Mouse (Mus musculus): ENCODE data around the gene Emp3.

GRCm38 (mm10) chr7:45909145-45909544, 12.1 kb downstream of the Emp3 start:
- TF ChIP-seq MAX (IDR thresholded peaks at IDR 0.05; ENCODE audit: low read depth) = no peak
- no peak for TF ChIP-seq POLR2A (IDR thresholded peaks at IDR 0.05; ENCODE audit: insufficient read length, low read depth)
- TF ChIP-seq MYOG (IDR thresholded peaks at IDR 0.05; ENCODE audit: control insufficient read depth in 1 of 3, insufficient read depth in 1 of 3, insufficient read length in 2 of 3, low read depth in 2 of 3) = no peak
- TF ChIP-seq TCF3 (IDR thresholded peaks at IDR 0.05; ENCODE audit: insufficient read length, low read depth) = no peak
- TF ChIP-seq E2F4 (IDR thresholded peaks at IDR 0.05; ENCODE audit: insufficient read depth) = no peak
- TF ChIP-seq CEBPB (IDR thresholded peaks at IDR 0.05; ENCODE audit: insufficient read depth, poor library complexity, severe bottlenecking) = no peak
- TF ChIP-seq POLR2AphosphoS2 (IDR thresholded peaks at IDR 0.05; ENCODE audit: insufficient read length, low read depth) = no peak
- no peak for TF ChIP-seq REST (IDR thresholded peaks at IDR 0.05; ENCODE audit: insufficient read depth, insufficient read length)
- no peak for TF ChIP-seq USF1 (IDR thresholded peaks at IDR 0.05; ENCODE audit: low read depth)
- no peak for TF ChIP-seq SRF (IDR thresholded peaks at IDR 0.05; ENCODE audit: control insufficient read depth, insufficient read length, low read depth)
- no peak for TF ChIP-seq MYOD1 (IDR thresholded peaks at IDR 0.05; ENCODE audit: control insufficient read depth in 1 of 3, insufficient read length in 2 of 3, low read depth in 2 of 3)
- TF ChIP-seq TCF12 (IDR thresholded peaks at IDR 0.05; ENCODE audit: insufficient read depth, poor library complexity, severe bottlenecking) = no peak

All from myocyte (in vitro differentiated cells).